Mouse (Mus musculus): ENCODE measurements around the gene Adat1. TPM values are rescaled to one million over a fixed set of nuclear protein-coding genes. Genes with fewer than 3 reads are reported as not detected.
A peak's percentile ranks its signal among the peaks of the same experiment; 100 is the strongest.

The Adat1 gene
- polyA plus RNA-seq, 1 experiment from 2014 or later = 17.8 TPM

GRCm38 (mm10) chr8:111964849-111965561 lies 27.1 kb downstream of the Adat1 start:
- DNase-seq (ENCODE audit: low spot score) (no peak), ATAC-seq (replicated peaks; ENCODE audit: low FRiP score) (no peak)
- H3K36me3 ChIP-seq (ENCODE audit: control insufficient read depth, insufficient read depth, low read length) = no peaks in the 10 kb centered on the region; the same call in 1 of the 2 replicates
- H3K4me2 ChIP-seq = no peak overlapping the region
- WGBS = 80% methylated on average over 7 of the region's 7 CpGs
- H3K9me3 ChIP-seq (ENCODE audit: control insufficient read depth, low read length) = no peaks in the 10 kb centered on the region
- H3K4me1 ChIP-seq (replicated peaks; ENCODE audit: control insufficient read depth, insufficient read depth, low read length) = no peaks in the 10 kb centered on the region
- no peak overlapping the region for H3K27ac ChIP-seq (ENCODE audit: low read depth, low read length)
- no peaks in the 10 kb centered on the region for H3K27me3 ChIP-seq (replicated peaks; ENCODE audit: control insufficient read depth, insufficient read depth, low read length)
- no peak overlapping the region for H3K9ac ChIP-seq (ENCODE audit: low read depth, low read length)
- no peak overlapping the region for H3K4me3 ChIP-seq (ENCODE audit: low read depth, low read length)

- no peak overlapping the region for H3K9ac ChIP-seq (ENCODE audit: low read depth, low read length)
- no peak for DNase-seq (ENCODE audit: low spot score)
- H3K4me3 ChIP-seq (ENCODE audit: low read depth, low read length) = no peak overlapping the region
- H3K4me1 ChIP-seq (replicated peaks; ENCODE audit: control insufficient read depth, insufficient read depth, low read length) = no peaks in the 10 kb centered on the region
- H3K4me2 ChIP-seq = no peak overlapping the region
- H3K27me3 ChIP-seq (replicated peaks; ENCODE audit: control insufficient read depth, insufficient read depth, low read length) = no peaks in the 10 kb centered on the region
- no peak overlapping the region for H3K27ac ChIP-seq (ENCODE audit: low read depth, low read length)
- ATAC-seq (replicated peaks; ENCODE audit: low FRiP score) = no peak
- H3K36me3 ChIP-seq (ENCODE audit: control insufficient read depth, insufficient read depth, low read length) = no peaks in the 10 kb centered on the region; the same call in 1 of the 2 replicates
- no peaks in the 10 kb centered on the region for H3K9me3 ChIP-seq (ENCODE audit: control insufficient read depth, low read length)
- WGBS = 59% methylated on average over 5 of the region's 5 CpGs
Measured at GRCm38 (mm10) chr8:111964351-111964750, 27.8 kb downstream of the Adat1 start.

GRCm38 (mm10) chr8:111963546-111963945 lies 28.6 kb downstream of the Adat1 start:
- Histone ChIP-seq H3K9ac (ENCODE audit: low read depth, low read length) (no peak overlapping the region), H3K9me3 (ENCODE audit: control insufficient read depth, low read length) (no peaks in the 10 kb centered on the region), H3K36me3 (ENCODE audit: control insufficient read depth, insufficient read depth, low read length) (no peaks in the 10 kb centered on the region), H3K4me1 (replicated peaks; ENCODE audit: control insufficient read depth, insufficient read depth, low read length) (no peaks in the 10 kb centered on the region), H3K4me2 (no peak overlapping the region), H3K27me3 (replicated peaks; ENCODE audit: control insufficient read depth, insufficient read depth, low read length) (no peaks in the 10 kb centered on the region), H3K4me3 (ENCODE audit: low read depth, low read length) (no peak overlapping the region), H3K27ac (ENCODE audit: low read depth, low read length) (no peak overlapping the region)
- 93% methylated on average over 4 of the region's 4 CpGs for WGBS
- ATAC-seq (replicated peaks; ENCODE audit: low FRiP score) (no peak), DNase-seq (ENCODE audit: low spot score) (no peak)

- no peak overlapping the region for H3K27ac ChIP-seq (ENCODE audit: low read depth, low read length)
- no peaks in the 10 kb centered on the region for H3K9me3 ChIP-seq (ENCODE audit: control insufficient read depth, low read length)
- no peak overlapping the region for H3K4me2 ChIP-seq
- no peak for DNase-seq (ENCODE audit: low spot score)
- H3K4me3 ChIP-seq (ENCODE audit: low read depth, low read length) = no peak overlapping the region
- no peak overlapping the region for H3K9ac ChIP-seq (ENCODE audit: low read depth, low read length)
- no peak for ATAC-seq (replicated peaks; ENCODE audit: low FRiP score)
- no peaks in the 10 kb centered on the region for H3K27me3 ChIP-seq (replicated peaks; ENCODE audit: control insufficient read depth, insufficient read depth, low read length)
- no peaks in the 10 kb centered on the region for H3K36me3 ChIP-seq (ENCODE audit: control insufficient read depth, insufficient read depth, low read length)
- 70% methylated on average over 10 of the region's 10 CpGs for WGBS
- H3K4me1 ChIP-seq (replicated peaks; ENCODE audit: control insufficient read depth, insufficient read depth, low read length) = no peaks in the 10 kb centered on the region
Measured at GRCm38 (mm10) chr8:111963091-111963490, 29.0 kb downstream of the Adat1 start.

- Histone ChIP-seq H3K27me3 (replicated peaks; ENCODE audit: control insufficient read depth, insufficient read depth, low read length) (no peaks in the 10 kb centered on the region), H3K4me2 (no peak overlapping the region), H3K36me3 (ENCODE audit: control insufficient read depth, insufficient read depth, low read length) (no peaks in the 10 kb centered on the region), H3K4me3 (ENCODE audit: low read depth, low read length) (no peak overlapping the region), H3K9me3 (ENCODE audit: control insufficient read depth, low read length) (no peaks in the 10 kb centered on the region), H3K4me1 (replicated peaks; ENCODE audit: control insufficient read depth, insufficient read depth, low read length) (no peaks in the 10 kb centered on the region), H3K9ac (ENCODE audit: low read depth, low read length) (no peak overlapping the region), H3K27ac (ENCODE audit: low read depth, low read length) (no peak overlapping the region)
- 60% methylated on average over 1 of the region's 1 CpGs for WGBS
- ATAC-seq (replicated peaks; ENCODE audit: low FRiP score) (no peak), DNase-seq (ENCODE audit: low spot score) (no peak)
Measured at GRCm38 (mm10) chr8:111962589-111962988, 29.5 kb downstream of the Adat1 start.

- WGBS = 75% methylated on average over 3 of the region's 3 CpGs
- Histone ChIP-seq H3K9me3 (ENCODE audit: control insufficient read depth, low read length) (no peaks in the 10 kb centered on the region), H3K4me2 (no peak overlapping the region), H3K36me3 (ENCODE audit: control insufficient read depth, insufficient read depth, low read length) (peaks cover 7% of the 10 kb centered on the region), H3K4me1 (replicated peaks; ENCODE audit: control insufficient read depth, insufficient read depth, low read length) (no peaks in the 10 kb centered on the region), H3K27me3 (replicated peaks; ENCODE audit: control insufficient read depth, insufficient read depth, low read length) (no peaks in the 10 kb centered on the region), H3K9ac (ENCODE audit: low read depth, low read length) (no peak overlapping the region), H3K4me3 (ENCODE audit: low read depth, low read length) (no peak overlapping the region), H3K27ac (ENCODE audit: low read depth, low read length) (no peak overlapping the region)
- ATAC-seq (replicated peaks; ENCODE audit: low FRiP score) (no peak), DNase-seq (ENCODE audit: low spot score) (no peak)
Measured at GRCm38 (mm10) chr8:111961330-111961729, 30.8 kb downstream of the Adat1 start.

- WGBS = 68% methylated on average over 15 of the region's 15 CpGs
- Histone ChIP-seq H3K4me3 (ENCODE audit: low read depth, low read length) (no peak overlapping the region), H3K36me3 (ENCODE audit: control insufficient read depth, insufficient read depth, low read length) (peaks cover 7% of the 10 kb centered on the region), H3K4me2 (no peak overlapping the region), H3K9me3 (ENCODE audit: control insufficient read depth, low read length) (no peaks in the 10 kb centered on the region), H3K9ac (ENCODE audit: low read depth, low read length) (no peak overlapping the region), H3K27me3 (replicated peaks; ENCODE audit: control insufficient read depth, insufficient read depth, low read length) (no peaks in the 10 kb centered on the region), H3K4me1 (replicated peaks; ENCODE audit: control insufficient read depth, insufficient read depth, low read length) (no peaks in the 10 kb centered on the region), H3K27ac (ENCODE audit: low read depth, low read length) (no peak overlapping the region)
- ATAC-seq (replicated peaks; ENCODE audit: low FRiP score) (0 out of 2 replicates have a peak, but pooled peaks have one; percentile 4), DNase-seq (ENCODE audit: low spot score) (no peak)
Measured at GRCm38 (mm10) chr8:111960591-111961321, 31.3 kb downstream of the Adat1 start.

GRCm38 (mm10) chr8:111957231-111957630 lies 34.9 kb downstream of the Adat1 start:
- Histone ChIP-seq H3K4me2 (no peak overlapping the region), H3K27me3 (replicated peaks; ENCODE audit: control insufficient read depth, insufficient read depth, low read length) (no peaks in the 10 kb centered on the region), H3K36me3 (ENCODE audit: control insufficient read depth, insufficient read depth, low read length) (peaks cover 22% of the 10 kb centered on the region), H3K4me1 (replicated peaks; ENCODE audit: control insufficient read depth, insufficient read depth, low read length) (no peaks in the 10 kb centered on the region), H3K9me3 (ENCODE audit: control insufficient read depth, low read length) (no peaks in the 10 kb centered on the region), H3K27ac (ENCODE audit: low read depth, low read length) (no peak overlapping the region), H3K4me3 (ENCODE audit: low read depth, low read length) (no peak overlapping the region), H3K9ac (ENCODE audit: low read depth, low read length) (no peak overlapping the region)
- ATAC-seq (replicated peaks; ENCODE audit: low FRiP score) (no peak), DNase-seq (ENCODE audit: low spot score) (no peak)
- WGBS = 82% methylated on average over 2 of the region's 2 CpGs

- 79% methylated on average over 5 of the region's 5 CpGs for WGBS
- Histone ChIP-seq H3K4me1 (replicated peaks; ENCODE audit: control insufficient read depth, insufficient read depth, low read length) (no peaks in the 10 kb centered on the region), H3K27ac (ENCODE audit: low read depth, low read length) (no peak overlapping the region), H3K36me3 (ENCODE audit: control insufficient read depth, insufficient read depth, low read length) (peaks cover 22% of the 10 kb centered on the region), H3K4me3 (ENCODE audit: low read depth, low read length) (no peak overlapping the region), H3K9me3 (ENCODE audit: control insufficient read depth, low read length) (no peaks in the 10 kb centered on the region), H3K9ac (ENCODE audit: low read depth, low read length) (no peak overlapping the region), H3K27me3 (replicated peaks; ENCODE audit: control insufficient read depth, insufficient read depth, low read length) (no peaks in the 10 kb centered on the region), H3K4me2 (no peak overlapping the region)
- ATAC-seq (replicated peaks; ENCODE audit: low FRiP score) = no peak
- DNase-seq (ENCODE audit: low spot score) = no peak
Measured at GRCm38 (mm10) chr8:111955879-111956278, 36.2 kb downstream of the Adat1 start.

Measured in liver, embryonic 11.5 days (tissue).